Mouse (Mus musculus): ENCODE results near the gene Grtp1.

Grtp1 gene

GRCm38 (mm10) chr8:13200301-13201012 lies at the start of gene Grtp1:
TSS of gene Grtp1 (minus strand) at chr8:13200620.
- peak; percentile 93 for DNase-seq

- peak; percentile 90 for DNase-seq
Observed at GRCm38 (mm10) chr8:13244343-13244880, 44.0 kb upstream of the Grtp1 start.

GRCm38 (mm10) chr8:13242985-13243870 lies 42.8 kb upstream of the Grtp1 start:
- peak; percentile 89 for DNase-seq

- DNase-seq, result peak; percentile 96
Observed at GRCm38 (mm10) chr8:13240691-13241090, 40.3 kb upstream of the Grtp1 start.

- peak; percentile 87 for DNase-seq
Observed at GRCm38 (mm10) chr8:13240055-13240454, 39.6 kb upstream of the Grtp1 start.

- DNase-seq, result peak; percentile 93
Observed at GRCm38 (mm10) chr8:13234803-13235202, 34.4 kb upstream of the Grtp1 start.

GRCm38 (mm10) chr8:13230471-13230870 lies 30.1 kb upstream of the Grtp1 start:
- DNase-seq, result peak; percentile 98

GRCm38 (mm10) chr8:13229802-13230201 lies 29.4 kb upstream of the Grtp1 start:
- peak; percentile 96 for DNase-seq

- peak; percentile 83 for DNase-seq
Observed at GRCm38 (mm10) chr8:13228923-13229610, 28.6 kb upstream of the Grtp1 start.

GRCm38 (mm10) chr8:13227184-13227583 lies 26.8 kb upstream of the Grtp1 start:
- DNase-seq, result peak; percentile 91

- peak; percentile 95 for DNase-seq
Observed at GRCm38 (mm10) chr8:13226288-13226687, 25.9 kb upstream of the Grtp1 start.

GRCm38 (mm10) chr8:13224426-13224825 lies 24.0 kb upstream of the Grtp1 start:
- peak; percentile 95 for DNase-seq

GRCm38 (mm10) chr8:13218441-13218840 lies 18.0 kb upstream of the Grtp1 start:
- no peak for DNase-seq

- DNase-seq, result no peak
Observed at GRCm38 (mm10) chr8:13217986-13218385, 17.6 kb upstream of the Grtp1 start.

GRCm38 (mm10) chr8:13217093-13217492 lies 16.7 kb upstream of the Grtp1 start:
- DNase-seq, result peak; percentile 81

- no peak for DNase-seq
Observed at GRCm38 (mm10) chr8:13216386-13216785, 16.0 kb upstream of the Grtp1 start.

GRCm38 (mm10) chr8:13213479-13214268 lies 13.3 kb upstream of the Grtp1 start:
- DNase-seq, result peak; percentile 98

- peak; percentile 96 for DNase-seq
Observed at GRCm38 (mm10) chr8:13209770-13210169, 9.3 kb upstream of the Grtp1 start.

- peak; percentile 97 for DNase-seq
Observed at GRCm38 (mm10) chr8:13208627-13209355, 8.4 kb upstream of the Grtp1 start.

GRCm38 (mm10) chr8:13206290-13206689 lies 5.9 kb upstream of the Grtp1 start:
- DNase-seq, result no peak

- no peak for DNase-seq
Observed at GRCm38 (mm10) chr8:13205311-13205710, 4.9 kb upstream of the Grtp1 start.

Measured in heart, adult 11 months (tissue).